Comparison of ENCODE assay signal across 1 mouse cellular context in genomic region chr5:127616884-127617635, GRCm38 (mm10).
TF ChIP-seq lines count a peak whose summit lies in the region.

No protein-coding gene starts in this region.

TF ChIP-seq in MEL, 35 proteins besides CTCF, POLR2A, EP300 and RAD21 (continued from another document):
- TF ChIP-seq ZKSCAN1 (IDR thresholded peaks at IDR 0.05; ENCODE audit: low read depth, low read length) (no peak), E2F4 (IDR thresholded peaks at IDR 0.05; ENCODE audit: borderline replicate concordance, low read depth, low read length) (no peak), USF2 (IDR thresholded peaks at IDR 0.05; ENCODE audit: borderline replicate concordance in 1 of 2, insufficient read depth in 1 of 2, low read depth in 1 of 2, low read length in 2 of 2) (no peak), MYB (IDR thresholded peaks at IDR 0.05; ENCODE audit: low read depth, low read length) (no peak), UBTF (IDR thresholded peaks at IDR 0.05; ENCODE audit: borderline replicate concordance, insufficient read depth, low read depth, low read length) (no peak), GATA1 (IDR thresholded peaks at IDR 0.05; ENCODE audit: low read depth, low read length) (no peak), CHD2 (IDR thresholded peaks at IDR 0.05; ENCODE audit: low read length) (peak; percentile 96)
TF ChIP-seq in MEL: peak in this region for 13.
